Mouse (Mus musculus) midbrain, embryonic 14.5 days (tissue): ENCODE measurements at regions not wholly inside any gene's neighbourhood (a gene's known extent, or its start where the extent isn't known, plus 50 kb on each side); places are given as distances from the start of the nearest gene placed in this dataset.

ENCODE experiments used
- ATAC-seq: fragments of 200-750 bp; cut with Nextera tagmentation; 2 replicates; pipeline ENCODE4 v1.8.0; 2017; ENCODE audit warnings: moderate number of reproducible peaks, moderate library complexity; ENCODE audit not compliant: low FRiP score, low TSS enrichment
- DNase-seq: peaks from one replicate; pipeline ENCODE4 v3.0.0-alpha.2; 2015
- H3K27ac ChIP-seq: fragments of 300-500 bp; sonication (generic); replicated peaks from 2 replicates; pipeline ENCODE4 v1.5.1; 2014; ENCODE audit warnings: mild to moderate bottlenecking, low read depth, low read length, moderate library complexity
- H3K27me3 ChIP-seq: fragments of 300-500 bp; sonication (generic); 2 replicates; pipeline ENCODE4 v1.6.1; 2014; ENCODE audit warnings: low read length, control low read depth, mixed read lengths; ENCODE audit not compliant: control insufficient read depth, insufficient read depth
- H3K36me3 ChIP-seq: fragments of 300-500 bp; sonication (generic); 2 replicates; pipeline ENCODE4 v1.6.1; 2014; ENCODE audit warnings: low read length, control low read depth; ENCODE audit not compliant: control insufficient read depth, insufficient read depth
- H3K4me1 ChIP-seq: fragments of 300-500 bp; sonication (generic); 2 replicates; pipeline ENCODE4 v1.6.1; 2014; ENCODE audit warnings: mild to moderate bottlenecking, antibody characterized with exemption, low read length, control low read depth; ENCODE audit not compliant: control insufficient read depth, insufficient read depth
- H3K4me2 ChIP-seq: fragments of 300-500 bp; sonication (generic); 2 replicates; pipeline ENCODE4 v1.6.1; 2014; ENCODE audit warnings: mild to moderate bottlenecking, low read length, moderate library complexity
- H3K4me3 ChIP-seq: fragments of 300-500 bp; sonication (generic); replicated peaks from 2 replicates; pipeline ENCODE4 v1.5.1; 2014; ENCODE audit warnings: low read depth, low read length
- H3K9ac ChIP-seq: fragments of 300-500 bp; sonication (generic); replicated peaks from 2 replicates; pipeline ENCODE4 v1.6.1; 2014; ENCODE audit warnings: mild to moderate bottlenecking, low read length, moderate library complexity
- H3K9me3 ChIP-seq: fragments of 300-500 bp; sonication (generic); 2 replicates; pipeline ENCODE4 v1.6.1; 2016; ENCODE audit warnings: low read length, control low read depth, mixed read lengths; ENCODE audit not compliant: control insufficient read depth
- WGBS: fragments of 180-500 bp; shearing (Covaris S2); extraction: QIAGEN DNeasy Blood & Tissue Kit; methylation state at CpG from one replicate; pipeline ENCODE4 v1.1.7; 2014; 5-methylcytosine and 5-hydroxymethylcytosine counted together

GRCm38 (mm10) chr2:159068303-159069020 is 273.9 kb downstream of the Dhx35 start:
- H3K4me1 ChIP-seq, result no peaks in the 10 kb centered on the region
- H3K36me3 ChIP-seq, result no peaks in the 10 kb centered on the region
- no peak overlapping the region for H3K27ac ChIP-seq
- WGBS, result 55% methylated on average over 7 of the region's 7 CpGs
- DNase-seq (no peak), ATAC-seq (no peak)
- H3K9ac ChIP-seq, result no peak overlapping the region
- H3K9me3 ChIP-seq, result no peaks in the 10 kb centered on the region
- H3K4me3 ChIP-seq, result no peak overlapping the region
- H3K27me3 ChIP-seq, result no peaks in the 10 kb centered on the region
- no peak overlapping the region for H3K4me2 ChIP-seq

- Histone ChIP-seq H3K9ac (no peak overlapping the region), H3K4me2 (no peak overlapping the region), H3K27ac (no peak overlapping the region), H3K9me3 (no peaks in the 10 kb centered on the region), H3K36me3 (no peaks in the 10 kb centered on the region), H3K4me1 (no peaks in the 10 kb centered on the region), H3K4me3 (no peak overlapping the region), H3K27me3 (no peaks in the 10 kb centered on the region)
- DNase-seq (peak; percentile 35), ATAC-seq (no peak)
- WGBS, result 17% methylated on average over 6 of the region's 6 CpGs
Observed at GRCm38 (mm10) chr2:159069180-159069579, 274.6 kb downstream of the Dhx35 start.

- Histone ChIP-seq H3K27ac (no peak overlapping the region), H3K9ac (no peak overlapping the region), H3K4me1 (no peaks in the 10 kb centered on the region), H3K4me3 (no peak overlapping the region), H3K4me2 (no peak overlapping the region), H3K36me3 (no peaks in the 10 kb centered on the region), H3K9me3 (no peaks in the 10 kb centered on the region), H3K27me3 (no peaks in the 10 kb centered on the region)
- ATAC-seq, result no peak
- WGBS, result 83% methylated on average over 7 of the region's 7 CpGs
- no peak for DNase-seq
Observed at GRCm38 (mm10) chr2:159072997-159073690, 278.5 kb downstream of the Dhx35 start.

- H3K27ac ChIP-seq, result no peak overlapping the region
- no peak for ATAC-seq
Observed at GRCm38 (mm10) chr2:159079836-159080235, 285.2 kb downstream of the Dhx35 start.

GRCm38 (mm10) chr2:159080784-159081544 is 286.4 kb downstream of the Dhx35 start:
- no peak for ATAC-seq
- peak; percentile 52 for DNase-seq
- 0 out of 2 replicates have a peak overlapping the region, but pooled peaks have one; percentile 10 for H3K4me2 ChIP-seq

More at GRCm38 (mm10) chr2:159079836-159080235, 285.2 kb downstream of the Dhx35 start:
- no peak overlapping the region for H3K4me3 ChIP-seq
- no peaks in the 10 kb centered on the region for H3K36me3 ChIP-seq
- no peak for DNase-seq
- WGBS, result 84% methylated on average over 7 of the region's 7 CpGs
- no peak overlapping the region for H3K9ac ChIP-seq
- no peaks in the 10 kb centered on the region for H3K9me3 ChIP-seq
- no peak overlapping the region for H3K4me2 ChIP-seq
- no peaks in the 10 kb centered on the region for H3K27me3 ChIP-seq
- H3K4me1 ChIP-seq, result no peaks in the 10 kb centered on the region

GRCm38 (mm10) chr2:159086836-159087235 is 292.2 kb downstream of the Dhx35 start:
- Histone ChIP-seq H3K9me3 (no peaks in the 10 kb centered on the region), H3K4me2 (no peak overlapping the region), H3K27ac (no peak overlapping the region), H3K4me3 (no peak overlapping the region), H3K4me1 (no peaks in the 10 kb centered on the region), H3K36me3 (no peaks in the 10 kb centered on the region), H3K27me3 (no peaks in the 10 kb centered on the region), H3K9ac (no peak overlapping the region)
- no peak for ATAC-seq
- DNase-seq, result no peak
- WGBS, result 74% methylated on average over 2 of the region's 2 CpGs

More at GRCm38 (mm10) chr2:159080784-159081544, 286.4 kb downstream of the Dhx35 start:
- no peaks in the 10 kb centered on the region for H3K9me3 ChIP-seq
- H3K36me3 ChIP-seq, result no peaks in the 10 kb centered on the region
- H3K4me1 ChIP-seq, result no peaks in the 10 kb centered on the region
- no peaks in the 10 kb centered on the region for H3K27me3 ChIP-seq
- WGBS, result 53% methylated on average over 19 of the region's 19 CpGs
- H3K27ac ChIP-seq, result no peak overlapping the region
- H3K9ac ChIP-seq, result no peak overlapping the region
- no peak overlapping the region for H3K4me3 ChIP-seq

- Histone ChIP-seq H3K9me3 (no peaks in the 10 kb centered on the region), H3K4me1 (no peaks in the 10 kb centered on the region), H3K36me3 (no peaks in the 10 kb centered on the region), H3K4me3 (no peak overlapping the region), H3K4me2 (no peak overlapping the region), H3K27me3 (no peaks in the 10 kb centered on the region), H3K27ac (no peak overlapping the region), H3K9ac (no peak overlapping the region)
- ATAC-seq (no peak), DNase-seq (no peak)
- WGBS, result 93% methylated on average over 4 of the region's 4 CpGs
Observed at GRCm38 (mm10) chr2:159088196-159088595, 293.6 kb downstream of the Dhx35 start.

- no peak for ATAC-seq
- peak; percentile 2 for DNase-seq
- no peaks in the 10 kb centered on the region for H3K9me3 ChIP-seq
Observed at GRCm38 (mm10) chr2:159096667-159097066, 302.1 kb downstream of the Dhx35 start.

More at GRCm38 (mm10) chr2:159096667-159097066, 302.1 kb downstream of the Dhx35 start:
- H3K9ac ChIP-seq, result no peak overlapping the region
- H3K36me3 ChIP-seq, result no peaks in the 10 kb centered on the region
- no peaks in the 10 kb centered on the region for H3K4me1 ChIP-seq
- H3K27ac ChIP-seq, result no peak overlapping the region
- WGBS, result 44% methylated on average over 2 of the region's 2 CpGs
- no peak overlapping the region for H3K4me2 ChIP-seq
- H3K27me3 ChIP-seq, result no peaks in the 10 kb centered on the region
- H3K4me3 ChIP-seq, result no peak overlapping the region
